Mouse (Mus musculus) heart, postnatal 14 days (tissue): ENCODE results near the gene Slain2. TPM values are rescaled to one million over a fixed set of nuclear protein-coding genes. Genes with fewer than 3 reads are reported as not detected.

Experiments
- DNase-seq, 2 experiments: peaks; one replicate each; pipeline ENCODE4 v3.0.0; 2021 to 2022
- intact Hi-C: fragments of 180-260 bp; cut with DNase I; formaldehyde crosslinking; loops from one replicate; pipeline ENCODE4 v1.15.1; 2025
- long read RNA-seq, 2 experiments: library from polyadenylated mRNA; stranded (forward); transcript quantifications; one replicate each; pipeline ENCODE4 v2.0.0; 2021
- total RNA-seq, 2 experiments: library from RNA; stranded (reverse); gene quantifications; 2 replicates each; pipeline ENCODE4 v1.2.3; 2021

Gene Slain2
- 100 to 1,000 TPM; 109 to 122 TPM for total RNA-seq
- long read RNA-seq, experiment 1, full-length matches to known transcripts, result 125 of 144 reads
- long read RNA-seq, experiment 1, partial matches to known transcripts, result 14 of 144 reads
- long read RNA-seq, experiment 1, other reads (novel, unspliced or antisense), result 5 of 144 reads
- long read RNA-seq, experiment 2, full-length matches to known transcripts, result 115 of 139 reads
- long read RNA-seq, experiment 2, partial matches to known transcripts, result 10 of 139 reads
- long read RNA-seq, experiment 2, other reads (novel, unspliced or antisense), result 14 of 139 reads

DNA sequence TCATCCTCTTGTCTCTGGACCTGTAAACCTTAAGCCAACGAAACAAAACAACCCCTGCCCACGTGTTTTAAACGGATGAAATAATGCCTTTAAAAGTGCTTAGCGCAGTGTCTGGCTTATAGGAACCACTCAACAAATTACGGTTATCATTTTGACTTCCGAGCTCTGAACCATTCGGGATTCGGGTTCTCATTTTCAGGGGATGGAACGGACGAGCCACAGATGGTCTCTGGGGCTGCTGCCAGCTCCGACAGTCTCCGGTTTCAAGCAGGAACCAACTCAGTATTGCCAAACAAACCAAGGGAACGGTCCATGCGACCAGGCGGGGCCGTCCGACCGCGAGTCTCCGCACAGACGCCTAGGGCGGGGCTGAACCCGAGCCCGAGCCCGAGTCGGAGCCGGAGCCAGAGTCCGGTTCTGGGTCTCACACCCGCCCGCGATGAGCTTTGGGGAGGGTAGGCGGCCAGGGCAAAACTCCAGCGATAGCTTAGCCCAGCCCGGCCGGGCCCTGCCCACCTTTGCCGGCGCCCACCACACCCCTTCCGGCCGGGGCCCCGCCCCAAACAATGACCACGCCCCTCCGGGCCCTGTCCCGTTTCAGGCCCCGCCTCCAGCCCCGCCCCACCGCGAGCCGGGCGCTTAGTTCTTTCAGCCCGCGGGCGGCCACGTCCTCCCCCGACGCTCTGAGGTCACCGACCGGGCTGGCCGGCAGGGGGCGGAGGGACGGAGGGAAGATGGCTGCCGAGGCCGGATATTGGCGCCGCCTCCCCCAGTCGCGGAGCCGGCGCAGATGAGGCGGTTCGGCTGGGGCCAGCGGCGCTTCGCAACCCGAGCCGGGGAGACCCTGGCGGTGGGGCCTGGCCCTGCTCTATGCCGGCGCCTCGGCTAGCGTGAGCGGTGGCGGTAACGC, at the start of gene Slain2:
Slain2 (plus strand) TSS at position 657 of the 910 bp plus-strand sequence.
- DNase-seq, result peak; percentile 100
- intact Hi-C loops, result loop anchor here (2.0 kb wide), 1 partner anchor 15 kb away; no protein-coding TSS in a partner anchor

DNA sequence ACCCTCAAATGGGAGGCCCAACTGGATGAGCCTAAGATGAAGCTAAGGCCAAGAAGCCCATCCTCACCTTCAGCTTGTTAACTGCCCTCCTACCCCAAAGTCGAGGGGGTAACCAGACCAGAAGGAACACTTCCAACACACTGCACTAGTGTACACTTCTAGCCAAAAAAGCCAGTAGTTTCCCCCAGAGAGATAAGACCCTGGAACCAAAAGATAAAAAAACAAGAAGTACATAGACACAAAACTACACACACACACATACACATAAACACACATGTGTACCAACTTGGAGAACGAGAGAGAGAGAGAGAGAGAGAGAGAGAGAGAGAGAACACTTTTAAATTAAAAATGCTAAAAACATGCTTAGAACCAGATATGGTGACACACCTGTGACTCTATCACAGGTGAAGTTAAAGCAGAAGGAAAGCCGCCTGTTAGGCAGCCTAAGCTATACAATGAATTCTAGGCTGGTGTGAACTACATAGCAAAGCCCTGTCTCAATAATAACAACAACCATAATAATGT, 49.4 kb upstream of the Slain2 start:
- intact Hi-C loops, result no loop called here
- no peak for DNase-seq

DNA sequence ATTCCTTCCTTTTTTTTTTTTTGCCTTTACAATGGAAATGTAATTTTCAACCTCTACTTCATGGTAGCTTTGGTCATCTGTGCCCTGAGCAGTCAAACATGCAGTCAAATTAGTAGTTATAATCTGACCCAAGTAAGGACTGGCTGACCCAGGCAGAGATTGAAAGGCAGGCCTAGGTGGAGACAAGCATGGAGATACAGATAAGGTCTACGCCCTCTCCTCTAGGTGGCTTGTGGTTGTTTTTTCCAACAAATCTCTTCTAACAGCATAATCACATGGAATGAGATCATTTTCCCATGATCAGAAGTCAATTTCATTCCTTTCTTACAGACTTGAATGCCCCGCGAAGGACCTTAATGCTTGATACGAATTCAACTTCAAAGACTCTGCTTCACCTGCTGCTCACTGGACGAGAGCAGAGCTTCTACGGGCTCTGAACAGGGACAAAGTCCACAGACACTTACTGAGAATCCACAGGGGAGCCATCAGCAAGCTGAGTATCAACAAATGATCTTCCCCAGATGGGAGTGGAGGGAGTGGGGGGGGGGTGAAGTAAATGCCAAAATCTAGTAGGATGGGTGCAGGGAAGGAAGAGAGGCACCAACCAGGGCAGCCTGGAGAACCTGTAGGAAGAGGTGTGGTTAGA, 47.7 kb upstream of the Slain2 start:
- intact Hi-C loops, result no loop called here
- no peak for DNase-seq

DNA sequence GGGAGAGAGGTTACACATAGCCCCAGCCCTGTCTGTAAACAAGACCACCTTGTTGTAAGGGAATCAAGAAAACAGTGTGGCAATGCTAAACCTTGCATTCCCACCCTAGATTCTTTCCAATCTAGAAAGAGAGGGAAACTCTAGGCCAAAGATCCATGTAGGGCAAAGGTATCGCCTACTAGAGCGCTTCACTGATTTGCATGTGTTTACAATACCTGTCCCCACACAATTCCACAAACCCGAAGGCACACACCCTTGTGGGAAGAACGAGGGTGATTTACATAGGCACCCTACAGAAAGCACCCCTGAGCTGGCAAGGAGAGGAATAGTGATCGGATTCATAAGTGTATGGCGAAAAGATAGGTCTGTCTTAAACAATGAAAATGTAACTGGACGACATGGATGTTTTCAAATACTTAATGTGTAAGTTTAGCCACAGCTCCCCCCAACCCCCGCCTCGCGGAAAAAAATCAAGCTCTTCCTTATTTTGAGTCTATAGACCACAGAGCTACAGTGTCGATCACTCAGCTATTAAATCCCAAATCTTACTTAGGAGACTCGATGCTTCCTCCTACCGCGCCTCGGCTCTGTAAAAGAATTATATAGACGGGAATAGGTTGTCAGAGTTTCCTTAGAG, 47.0 kb upstream of the Slain2 start:
- intact Hi-C loops, result no loop called here
- no peak for DNase-seq

DNA sequence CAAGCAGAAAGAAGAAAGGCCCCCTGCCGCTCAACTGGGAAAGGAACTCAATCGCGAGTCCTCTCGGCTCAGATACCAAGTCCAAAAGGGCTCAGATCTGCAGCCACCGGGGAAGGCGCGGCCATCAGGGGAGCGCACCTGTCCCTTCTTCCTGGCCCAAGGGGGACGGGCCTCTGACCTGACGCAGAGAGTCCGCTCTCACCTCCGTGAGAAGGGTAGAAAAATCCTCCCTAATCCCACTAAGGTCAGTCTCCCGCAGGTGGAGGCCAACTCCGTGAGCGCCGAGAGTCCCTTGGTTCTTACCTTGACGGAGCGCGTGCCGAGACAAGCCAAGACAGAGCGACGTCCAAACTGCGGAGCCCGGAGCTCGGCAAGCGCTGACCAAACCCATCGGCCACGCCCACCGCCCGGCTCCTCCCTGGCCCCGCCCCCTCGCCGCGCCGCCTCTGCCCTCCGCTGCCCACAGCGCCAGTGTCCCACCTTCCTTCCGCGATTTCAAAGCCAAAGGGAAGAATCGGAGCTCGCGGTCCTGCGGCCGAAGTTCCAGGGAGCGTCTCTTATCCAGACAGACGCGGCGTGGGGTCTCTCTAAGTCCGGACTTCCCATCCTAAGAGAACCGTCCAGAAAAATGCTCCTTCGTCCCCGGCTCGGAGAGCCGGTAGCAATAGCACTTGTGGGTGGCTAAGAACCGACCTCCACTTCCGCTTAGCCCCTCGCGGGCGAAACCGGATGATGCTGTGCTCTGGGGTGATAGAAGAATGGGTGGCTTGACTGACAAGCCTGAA, 45.8 kb upstream of the Slain2 start, which contains the start of gene Tec:
Tec (minus strand) TSS at position 393 of the 785 bp plus-strand sequence.
- DNase-seq, result peak; percentile 93
- intact Hi-C loops, result no loop called here

DNA sequence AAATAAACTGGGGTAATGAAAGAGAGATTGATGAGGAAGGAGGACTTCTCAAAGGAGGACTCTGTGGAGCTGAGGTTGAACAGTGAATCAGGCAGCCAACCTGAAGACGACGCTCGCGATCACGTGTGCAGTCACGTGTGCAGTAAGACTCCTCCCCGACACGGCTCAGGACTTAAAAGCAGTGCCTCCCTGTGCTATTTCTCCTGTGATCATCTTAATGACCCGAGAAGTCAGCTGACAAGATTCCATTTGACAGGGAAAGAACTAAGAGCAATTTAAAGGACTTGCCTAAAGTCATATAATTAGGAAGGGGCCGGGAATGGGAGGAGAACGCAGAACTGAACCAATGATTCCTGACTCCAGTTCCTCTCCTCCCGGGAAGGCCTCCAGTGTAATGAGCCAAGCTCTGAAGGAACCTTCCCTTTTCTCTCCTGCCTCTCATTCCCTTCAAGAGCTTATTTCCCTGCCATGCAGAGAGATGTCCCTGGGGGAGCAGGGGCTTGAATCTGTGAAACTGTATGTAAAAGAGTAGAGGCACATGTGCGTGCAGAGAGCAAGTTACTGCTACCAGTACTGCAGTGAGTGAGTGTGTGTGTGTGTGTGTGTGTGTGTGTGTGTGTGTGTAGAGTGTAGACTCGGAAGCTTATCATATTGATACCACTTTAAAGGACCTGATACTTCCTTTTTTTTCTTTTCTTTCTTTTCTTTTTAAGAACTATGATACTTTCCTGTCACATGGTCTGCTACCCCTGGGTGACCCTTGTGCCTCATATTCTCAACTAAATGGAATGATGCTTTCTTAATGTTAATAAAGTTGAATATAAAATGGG, 44.1 kb upstream of the Slain2 start:
- no peak for DNase-seq

DNA sequence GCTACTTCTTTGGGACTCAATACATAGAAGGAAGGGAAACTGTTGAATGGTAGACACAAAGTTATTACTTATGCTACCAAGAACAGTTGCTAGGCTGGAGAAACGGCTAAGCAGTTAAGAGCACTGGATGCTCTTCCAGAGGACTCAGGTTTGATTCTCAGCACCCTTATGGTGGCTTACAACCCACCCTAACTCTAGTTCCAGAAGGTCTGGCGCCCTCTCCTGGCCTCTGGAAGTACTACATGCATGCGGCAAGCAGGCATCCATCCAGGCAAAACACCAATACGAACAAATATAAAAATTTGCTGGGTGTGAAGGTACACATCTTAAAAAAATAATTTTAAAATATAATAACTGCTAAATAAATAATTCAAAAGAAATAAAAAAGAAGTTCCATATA, 43.0 kb upstream of the Slain2 start:
- DNase-seq, result no peak
- intact Hi-C loops, result no loop called here

More for the DNA sequence above, 44.1 kb upstream of the Slain2 start:
- intact Hi-C loops, result no loop called here

DNA sequence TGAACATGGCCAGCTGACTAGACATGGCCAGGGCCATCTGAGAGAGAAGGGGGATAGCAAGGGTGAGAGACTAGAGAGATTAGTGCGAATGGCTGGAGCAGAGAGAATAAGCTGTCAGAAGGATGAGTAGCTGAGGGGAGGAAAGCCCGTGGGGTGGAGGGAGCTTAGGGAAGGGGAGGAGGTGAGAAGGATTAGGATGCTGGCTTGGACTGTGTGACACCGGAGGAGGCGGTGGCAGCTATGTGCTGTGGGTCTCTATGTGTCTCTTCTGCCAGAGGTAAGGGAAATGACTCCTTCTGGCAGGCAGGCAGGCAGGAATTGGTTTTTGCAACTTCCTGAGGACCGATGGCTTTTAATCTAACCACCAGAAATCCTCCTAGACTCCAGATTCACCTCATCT, 34.4 kb upstream of the Slain2 start:
- no peak for DNase-seq
- intact Hi-C loops, result no loop called here

DNA sequence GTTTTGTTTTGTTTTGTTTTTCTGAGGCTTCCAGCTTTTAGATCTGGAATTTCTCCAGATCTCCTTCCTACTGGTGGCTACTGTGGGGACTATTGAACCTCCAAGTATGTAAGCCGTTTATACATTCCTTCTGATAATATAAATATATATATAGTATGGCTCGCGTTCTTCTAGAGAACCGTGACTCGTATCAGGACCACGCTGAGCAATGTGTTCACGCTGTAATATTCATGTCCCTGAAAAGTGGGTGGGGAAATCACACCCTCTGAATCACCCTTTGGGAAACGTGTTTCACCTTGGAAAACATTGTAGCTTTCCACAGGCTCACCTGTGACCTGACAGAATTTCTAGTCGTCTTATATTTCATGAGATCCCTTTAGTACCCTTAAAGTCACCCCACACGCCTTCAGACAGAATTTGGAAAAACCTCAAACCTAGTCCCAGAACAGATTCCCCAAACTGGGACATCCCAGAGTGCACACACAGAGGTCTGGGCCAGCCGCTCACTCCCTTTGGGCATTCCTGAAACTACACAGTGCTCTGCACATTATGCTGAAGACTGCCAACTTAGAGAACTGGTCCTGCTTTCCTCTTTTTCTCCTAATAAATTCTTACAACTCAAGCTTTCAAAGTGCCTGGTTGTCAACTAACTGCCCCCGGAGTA, 32.2 kb upstream of the Slain2 start:
- no peak for DNase-seq
- intact Hi-C loops, result no loop called here

DNA sequence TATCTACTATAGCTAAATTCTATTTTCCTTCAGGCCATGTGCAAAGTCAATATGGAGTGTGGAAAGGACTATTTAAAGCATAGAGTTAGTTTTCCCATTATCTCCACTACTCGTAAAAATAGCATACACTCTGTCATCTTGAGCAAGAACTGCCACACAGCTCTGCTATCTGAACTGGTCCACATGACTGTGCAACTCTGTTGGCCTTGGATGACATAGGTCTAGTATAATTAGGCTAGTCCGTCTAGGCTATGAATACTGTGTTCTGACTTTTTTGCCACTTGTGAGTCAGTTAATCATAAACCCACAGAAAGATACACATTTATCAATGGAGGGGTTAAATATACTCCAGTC, 31.7 kb upstream of the Slain2 start:
- DNase-seq, result no peak
- intact Hi-C loops, result no loop called here

DNA sequence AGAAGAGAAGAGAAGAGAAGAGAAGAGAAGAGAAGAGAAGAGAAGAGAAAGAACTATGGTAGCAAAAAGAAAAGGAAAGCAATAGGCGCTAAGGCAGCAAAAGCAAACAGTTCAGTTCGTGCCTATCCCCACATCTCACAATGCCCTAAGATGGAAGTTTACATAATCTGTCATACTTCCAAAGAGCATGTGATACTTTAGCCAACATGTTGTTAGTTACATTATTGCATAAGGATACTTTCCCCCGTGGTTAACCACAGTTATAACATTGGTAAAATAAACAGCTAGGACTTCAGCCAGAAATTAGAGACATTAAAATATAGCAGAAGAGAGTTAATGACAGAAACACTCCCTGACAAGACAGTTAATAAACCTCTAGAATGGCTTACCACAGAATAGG, 30.4 kb upstream of the Slain2 start:
- DNase-seq, result no peak
- intact Hi-C loops, result no loop called here

DNA sequence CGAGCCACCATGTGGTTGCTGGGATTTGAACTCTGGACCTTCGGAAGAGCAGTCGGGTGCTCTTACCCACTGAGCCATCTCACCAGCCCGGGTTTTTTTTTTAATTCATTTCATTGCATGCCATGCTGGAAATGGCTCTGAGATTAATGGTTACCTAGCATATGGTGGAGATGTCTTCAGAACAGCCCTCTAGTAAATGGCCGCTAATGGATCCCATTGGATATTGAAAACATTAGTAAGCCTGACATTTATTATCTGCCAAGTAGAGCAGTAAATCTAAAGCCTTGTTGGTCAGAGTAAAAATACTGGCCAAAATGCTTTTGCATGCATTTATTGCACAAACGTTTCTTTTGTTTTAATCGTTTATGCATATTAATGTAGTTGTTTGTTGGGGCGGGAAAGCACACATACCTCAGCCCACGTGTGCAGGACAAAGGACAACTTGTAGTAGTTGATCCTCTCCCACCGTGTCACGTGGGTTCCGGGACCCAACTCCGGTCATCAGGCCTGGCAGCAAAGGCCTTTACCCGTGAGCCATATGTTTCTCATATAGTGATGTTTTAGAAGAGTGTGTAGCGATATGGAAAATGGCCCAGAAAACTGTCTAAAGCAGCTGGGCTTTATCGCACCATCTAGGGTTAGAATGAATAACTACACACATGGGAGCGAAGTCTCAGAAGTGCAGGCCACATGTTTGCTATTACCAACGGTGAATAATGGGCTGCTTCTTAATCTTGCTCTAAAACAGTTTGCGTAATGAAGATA, 27.5 kb upstream of the Slain2 start:
- intact Hi-C loops, result no loop called here
- no peak for DNase-seq

DNA sequence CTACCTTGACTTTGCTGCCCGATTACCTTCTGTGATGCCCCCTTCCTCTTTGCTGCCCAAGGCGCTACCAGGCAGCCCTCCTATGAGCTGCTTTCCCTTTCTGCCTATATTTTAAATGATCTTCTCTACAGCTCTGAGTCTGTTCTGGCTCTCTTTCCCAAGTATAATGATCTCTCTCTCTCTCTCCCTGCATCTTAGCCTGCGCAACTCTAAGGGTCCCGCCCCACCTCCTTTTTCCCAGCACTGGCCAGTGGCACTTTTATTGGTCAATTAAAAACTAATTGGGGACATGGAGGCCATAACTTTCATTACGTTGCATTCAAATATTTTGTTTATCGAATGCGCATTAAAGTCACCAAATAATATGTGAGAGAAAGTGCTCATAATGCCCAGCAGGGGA, 25.8 kb upstream of the Slain2 start:
- intact Hi-C loops, result no loop called here
- DNase-seq, result no peak

DNA sequence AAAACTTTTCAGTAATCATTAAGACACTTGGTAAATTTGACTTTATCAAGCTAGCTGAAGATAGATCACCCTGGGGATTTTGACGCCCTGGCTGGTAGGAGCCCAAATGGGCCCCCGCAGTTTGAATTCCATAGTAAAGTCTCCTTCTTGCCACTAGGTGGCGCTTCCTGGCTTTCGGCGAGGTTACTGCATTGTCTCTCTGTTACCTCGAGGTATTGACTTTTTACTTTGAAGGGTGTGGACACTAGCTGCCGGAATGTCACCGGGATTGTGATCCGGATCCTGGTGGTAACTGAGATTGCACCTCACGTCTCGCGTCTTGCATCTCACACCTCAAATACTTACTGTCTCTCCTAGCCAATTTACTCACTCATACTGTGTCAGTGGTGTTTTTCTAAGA, 22.6 kb upstream of the Slain2 start:
- DNase-seq, result peak; percentile 63 to 77
- intact Hi-C loops, result loop anchor here (1.0 to 10.0 kb wide), 2 partner anchors 68 to 183 kb away; no protein-coding TSS in a partner anchor

DNA sequence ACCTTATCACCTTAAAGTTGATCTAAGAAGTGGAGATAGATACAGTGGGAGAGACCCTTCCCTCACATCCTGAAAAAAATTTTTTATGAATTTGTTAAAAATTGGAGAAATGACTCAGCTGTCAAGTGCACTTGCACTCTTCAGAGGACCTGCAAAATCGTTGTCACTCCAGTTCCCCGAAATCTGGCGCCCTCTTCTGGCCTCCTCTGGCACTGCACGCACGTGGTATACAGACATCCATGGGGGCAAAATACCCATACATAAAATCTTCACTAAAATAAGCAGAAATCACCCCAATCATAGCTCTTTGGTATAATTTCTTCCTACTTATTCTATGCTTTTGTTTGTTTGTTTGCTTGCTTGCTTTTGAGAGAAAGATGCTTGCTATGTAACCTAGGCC, 20.1 kb upstream of the Slain2 start:
- intact Hi-C loops, result loop anchor here (1.0 to 10.0 kb wide), 2 partner anchors 21 to 181 kb away; no protein-coding TSS in a partner anchor
- DNase-seq, result no peak

DNA sequence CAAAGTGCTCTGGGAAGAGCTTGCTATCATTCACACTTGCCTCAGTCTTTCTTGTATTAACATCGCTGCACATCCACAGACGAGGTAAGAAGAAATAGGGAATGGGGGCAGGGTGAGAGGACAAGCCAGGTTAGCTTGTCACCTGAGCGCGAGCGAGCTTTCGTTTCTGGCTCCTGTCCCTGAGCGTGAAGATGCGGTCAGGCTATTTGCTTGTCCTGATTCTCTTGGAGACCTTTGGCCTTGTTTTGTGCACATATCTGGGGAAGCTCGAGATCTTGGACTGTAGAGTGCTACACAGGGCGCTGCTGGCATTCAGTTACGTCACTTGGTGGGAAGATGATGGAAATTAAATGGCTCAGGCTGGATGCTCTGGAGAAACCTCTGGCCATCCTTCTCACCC, 18.8 kb upstream of the Slain2 start:
- intact Hi-C loops, result loop anchor here (10.0 kb wide), 1 partner anchor 180 kb away; no protein-coding TSS in a partner anchor
- DNase-seq, result no peak
